In the genomic region with DNA sequence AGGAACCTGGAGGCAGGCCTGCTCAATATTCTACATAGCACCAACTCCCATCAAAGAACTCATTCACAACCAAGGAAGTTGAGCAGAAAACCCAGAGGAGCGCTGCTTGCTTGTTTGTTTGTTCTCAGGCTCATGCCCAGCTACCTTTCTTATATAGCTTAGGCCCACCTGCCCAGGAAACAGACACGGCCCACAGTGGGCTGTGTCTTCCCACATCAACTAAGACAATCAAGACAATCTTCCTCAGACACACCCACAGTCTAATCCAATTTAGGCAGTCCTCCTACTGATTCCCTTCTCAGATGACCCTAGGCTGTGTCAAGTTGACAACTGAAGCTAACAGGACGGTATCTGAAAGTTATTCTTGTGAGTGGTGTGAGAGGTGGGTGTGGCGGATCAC, we compare ENCODE assay signal across 8 mouse cellular contexts. TPM values are rescaled to one million over a fixed set of nuclear protein-coding genes. Genes with fewer than 3 reads are reported as not detected.
DNase-seq lines count a peak whose midpoint lies in the region; ATAC-seq and TF ChIP-seq lines count a peak whose summit lies in the region.

A gene (plus strand): TSS at position 301 of the 400 bp plus-strand sequence.

- intact Hi-C loops in heart, postnatal 36 days (cut with DNase I): loop anchor here (2.0 to 5.0 kb wide), 2 partner anchors 33 to 191 kb away; no protein-coding TSS in a partner anchor

- no peaks in the 10 kb centered on the region for H3K79me2 ChIP-seq in MEL (ENCODE audit: control insufficient read depth, insufficient read depth, low read length, poor library complexity)

- no peak for DNase-seq in MEL (ENCODE audit: low read depth, low spot score)
- no peak for DNase-seq in heart, postnatal 36 days
- no peak for DNase-seq in B cell, adult 2 months
- DNase-seq in left cerebral cortex, adult 8-10 months (ENCODE audit: low spot score in 2 of 2): no peak
- DNase-seq in thymus, postnatal 14 days: no peak
- DNase-seq in frontal cortex, postnatal 25 days (ENCODE audit: low spot score in 2 of 2): no peak

- no peak for TF ChIP-seq POLR2A in MEL (IDR thresholded peaks at IDR 0.05; ENCODE audit: control insufficient read depth in 1 of 2, insufficient read depth in 1 of 2, low read depth in 1 of 2, low read length in 2 of 2, poor library complexity in 1 of 2)

- 65% methylated on average over 4 of the region's 4 CpGs for WGBS in embryonic facial prominence, embryonic 12.5 days
- 48% methylated on average over 4 of the region's 4 CpGs for WGBS in liver, embryonic 15.5 days (ENCODE audit: insufficient replicate concordance)

- peaks cover 0 to 1% of the 10 kb centered on the region in 2 experiments; a peak in 1 of 4 replicates for H3K27me3 ChIP-seq in MEL (ENCODE audit: control insufficient read depth in 1 of 2, insufficient read depth in 2 of 2, low read length in 2 of 2)
- peaks cover 64% of the 10 kb centered on the region for H3K27me3 ChIP-seq in embryonic facial prominence, embryonic 12.5 days
- peaks cover 65% of the 10 kb centered on the region for H3K27me3 ChIP-seq in liver, embryonic 15.5 days

- H3K27ac ChIP-seq in MEL (ENCODE audit: control insufficient read depth, low read depth, low read length): peak within 1 kb of the TSS; percentile 64
- H3K27ac ChIP-seq in embryonic facial prominence, embryonic 12.5 days: no peak within 1 kb of the TSS
- no peak within 1 kb of the TSS for H3K27ac ChIP-seq in liver, embryonic 15.5 days (replicated peaks)

- TF ChIP-seq EP300 in MEL (IDR thresholded peaks at IDR 0.05; ENCODE audit: low read depth in 1 of 2, low read length in 2 of 2): no peak

- peak within 1 kb of the TSS; percentile 29 for H3K9ac ChIP-seq in MEL (ENCODE audit: control insufficient read depth, low read depth, low read length, poor library complexity, severe bottlenecking)
- H3K9ac ChIP-seq in embryonic facial prominence, embryonic 12.5 days: no peak within 1 kb of the TSS
- no peak within 1 kb of the TSS for H3K9ac ChIP-seq in liver, embryonic 15.5 days

- no peaks in the 10 kb centered on the region for H3K9me3 ChIP-seq in MEL (replicated peaks; ENCODE audit: insufficient read depth, low read length)
- no peaks in the 10 kb centered on the region for H3K9me3 ChIP-seq in embryonic facial prominence, embryonic 12.5 days
- no peaks in the 10 kb centered on the region for H3K9me3 ChIP-seq in liver, embryonic 15.5 days (replicated peaks)

- no peak for TF ChIP-seq CTCF in MEL (IDR thresholded peaks at IDR 0.05 in 2 of 3, conservative IDR thresholded peaks at IDR 0.05 in 1 of 3; ENCODE audit: control insufficient read depth in 1 of 3, insufficient read depth in 1 of 3, low read depth in 2 of 3, low read length in 3 of 3, poor library complexity in 1 of 3, severe bottlenecking in 1 of 3)

- peaks cover 0 to 19% of the 10 kb centered on the region in 2 experiments; a peak in 2 of 4 replicates for H3K36me3 ChIP-seq in MEL (ENCODE audit: control insufficient read depth in 1 of 2, insufficient read depth in 2 of 2, low read length in 2 of 2)
- no peaks in the 10 kb centered on the region for H3K36me3 ChIP-seq in embryonic facial prominence, embryonic 12.5 days
- H3K36me3 ChIP-seq in liver, embryonic 15.5 days (replicated peaks): no peaks in the 10 kb centered on the region

- TF ChIP-seq RAD21 in MEL (IDR thresholded peaks at IDR 0.05; ENCODE audit: low read depth, low read length): no peak

- H3K4me3 ChIP-seq in MEL (ENCODE audit: control insufficient read depth in 1 of 2, insufficient read depth in 1 of 2, low read depth in 2 of 2, low read length in 2 of 2): peak within 1 kb of the TSS; percentile 38 to 41; a peak in 3 of 4 replicates
- peak within 1 kb of the TSS; percentile 36 for H3K4me3 ChIP-seq in embryonic facial prominence, embryonic 12.5 days
- peak within 1 kb of the TSS; percentile 33 for H3K4me3 ChIP-seq in liver, embryonic 15.5 days (replicated peaks)

- H3K4me1 ChIP-seq in MEL (ENCODE audit: control insufficient read depth in 1 of 2, insufficient read depth in 2 of 2, low read length in 2 of 2): peaks cover 14 to 26% of the 10 kb centered on the region in 2 experiments
- H3K4me1 ChIP-seq in embryonic facial prominence, embryonic 12.5 days: peaks cover 15% of the 10 kb centered on the region
- peaks cover 6% of the 10 kb centered on the region; the same call in 1 of the 2 replicates for H3K4me1 ChIP-seq in liver, embryonic 15.5 days (replicated peaks)

- no peak for ATAC-seq in embryonic facial prominence, embryonic 12.5 days (ENCODE audit: insufficient number of reproducible peaks, insufficient read depth, low FRiP score, low TSS enrichment)
- no peak for ATAC-seq in liver, embryonic 15.5 days (ENCODE audit: insufficient read depth)

- H3K4me2 ChIP-seq in embryonic facial prominence, embryonic 12.5 days (replicated peaks): peak within 1 kb of the TSS; percentile 71
- H3K4me2 ChIP-seq in liver, embryonic 15.5 days: peak within 1 kb of the TSS; percentile 59

TF ChIP-seq in MEL, 35 proteins besides CTCF, POLR2A, EP300 and RAD21:
- TF ChIP-seq MYC (IDR thresholded peaks at IDR 0.05; ENCODE audit: low read depth, low read length) (no peak), MEF2A (IDR thresholded peaks at IDR 0.05; ENCODE audit: extremely low read depth, insufficient replicate concordance, low read depth, low read length, poor library complexity, severe bottlenecking) (no peak), TBP (IDR thresholded peaks at IDR 0.05; ENCODE audit: low read depth, low read length) (no peak), USF2 (IDR thresholded peaks at IDR 0.05; ENCODE audit: borderline replicate concordance in 1 of 2, insufficient read depth in 1 of 2, low read depth in 1 of 2, low read length in 2 of 2) (no peak), NELFE (IDR thresholded peaks at IDR 0.05; ENCODE audit: low read depth, low read length) (no peak), GABPA (IDR thresholded peaks at IDR 0.05; ENCODE audit: low read depth, low read length) (no peak), MAZ (IDR thresholded peaks at IDR 0.05; ENCODE audit: low read depth, low read length) (no peak), JUND (IDR thresholded peaks at IDR 0.05; ENCODE audit: low read depth, low read length) (no peak), ETS1 (IDR thresholded peaks at IDR 0.05; ENCODE audit: low read depth, low read length) (no peak), UBTF (IDR thresholded peaks at IDR 0.05; ENCODE audit: borderline replicate concordance, insufficient read depth, low read depth, low read length) (no peak), ZKSCAN1 (IDR thresholded peaks at IDR 0.05; ENCODE audit: low read depth, low read length) (no peak), TCF12 (IDR thresholded peaks at IDR 0.05; ENCODE audit: low read depth, low read length) (no peak), BHLHE40 (IDR thresholded peaks at IDR 0.05; ENCODE audit: borderline replicate concordance, low read depth, low read length) (no peak), TAL1 (IDR thresholded peaks at IDR 0.05; ENCODE audit: low read length) (no peak), MYB (IDR thresholded peaks at IDR 0.05; ENCODE audit: low read depth, low read length) (no peak), MXI1 (IDR thresholded peaks at IDR 0.05; ENCODE audit: low read depth, low read length) (no peak)

RNA-seq across cellular contexts. Expression of the gene that starts here (rescaled TPM):
- total RNA-seq in MEL (2012; rRNA removed): 0.85 and 0.96 TPM in 2 replicates
- polyA plus RNA-seq in MEL (2012; ENCODE audit: insufficient read depth in 1 of 2, insufficient read length in 2 of 2, low read depth in 1 of 2, low replicate concordance in 2 of 2, missing spikeins in 1 of 2): under 1 TPM in 1 of 2 experiments, not detected in 1; 0.63 TPM
- 0.73 and 2.0 TPM in 2 replicates for polyA plus RNA-seq in embryonic facial prominence, embryonic 12.5 days (2016; fragmentation: Nextera tagmentation; extraction: Ambion mirVana)
- 10 to 100 TPM; 34.3 to 37.1 TPM for total RNA-seq in heart, postnatal 36 days (2021)
- polyA plus RNA-seq in liver, embryonic 15.5 days (2015; fragmentation: Nextera tagmentation; extraction: Ambion mirVana): 0.31 and 0.91 TPM in 2 replicates
- 1 to 10 TPM in 2 of 4 experiments, under 1 TPM in 2; 0.21 to 1.1 (median 0.86) TPM for total RNA-seq in left cerebral cortex, adult 8-10 months (2022)

Comparison
In these comparisons a context has a peak if more than half of its experiments do, and no peak if none do; other contexts are left out.
1. RNA of the gene that starts here (total RNA-seq): 34.3 to 37.1 TPM in heart, postnatal 36 days; 0.21 to 1.1 TPM in left cerebral cortex, adult 8-10 months and 0.85 to 0.96 TPM in MEL; every median in the first group is over 10 times any median in the second.
2. Peak in every context shown above with its lines, with median percentiles within 50 percentile points of each other: H3K4me3 ChIP-seq.